ENCODE assay signal across 17 mouse cellular contexts in the genomic region with DNA sequence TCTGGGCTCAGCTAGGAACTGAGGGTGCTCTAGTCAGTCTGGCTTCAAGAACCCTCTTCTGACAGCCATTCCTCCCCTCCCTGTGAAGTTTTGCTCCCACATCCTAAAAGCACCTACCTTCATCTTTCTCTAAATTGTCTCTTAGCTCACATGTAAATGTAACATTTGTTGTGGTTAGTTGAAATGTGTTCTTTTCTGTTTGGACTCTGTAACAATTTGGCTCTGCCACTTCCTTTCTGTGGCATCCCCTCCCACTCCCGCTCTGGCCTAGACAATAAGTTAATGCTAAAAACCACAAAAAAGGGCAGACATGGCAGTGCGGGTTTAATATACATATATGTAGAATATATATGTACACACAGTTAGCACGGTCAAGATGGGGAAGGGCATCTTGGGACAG. TPM values are rescaled to one million over a fixed set of nuclear protein-coding genes. Genes with fewer than 3 reads are reported as not detected.
DNase-seq lines count a peak whose midpoint lies in the region; ATAC-seq lines count a peak whose summit lies in the region.
"Had no signal": no experiment of that assay in that cellular context is flagged by ENCODE, and none has a peak within 500 bp of the region (broad histone marks: within the 10 kb centered on the region; RNA-seq: fewer than 3 reads in every experiment).

No protein-coding gene starts in this region.

- H3K4me2 ChIP-seq in embryonic facial prominence, embryonic 12.5 days (replicated peaks), result no peak overlapping the region
- H3K4me2 ChIP-seq in midbrain, embryonic 13.5 days (replicated peaks), result no peak overlapping the region
- H3K4me2 ChIP-seq: embryonic facial prominence, embryonic 13.5 days; heart, embryonic 13.5 days; hindbrain, embryonic 12.5 days had no signal

- intact Hi-C loops in heart, postnatal 25 days (cut with DNase I), result no loop called here

- H3K9me3 ChIP-seq in embryonic facial prominence, embryonic 12.5 days, result no peaks in the 10 kb centered on the region
- H3K9me3 ChIP-seq in embryonic facial prominence, embryonic 10.5 days, result no peaks in the 10 kb centered on the region
- H3K9me3 ChIP-seq in midbrain, embryonic 13.5 days, result no peaks in the 10 kb centered on the region
- H3K9me3 ChIP-seq in midbrain, embryonic 10.5 days (replicated peaks), result no peaks in the 10 kb centered on the region
- H3K9me3 ChIP-seq: embryonic facial prominence, embryonic 13.5 days; heart, embryonic 13.5 days; hindbrain, embryonic 12.5 days had no signal

- no peak for ATAC-seq in embryonic facial prominence, embryonic 12.5 days (ENCODE audit: insufficient number of reproducible peaks, insufficient read depth, low FRiP score, low TSS enrichment)
- ATAC-seq in midbrain, embryonic 13.5 days, result no peak
- ATAC-seq: hindbrain, embryonic 16.5 days had no signal

- no peak overlapping the region for H3K27ac ChIP-seq in embryonic facial prominence, embryonic 12.5 days
- no peak overlapping the region for H3K27ac ChIP-seq in embryonic facial prominence, embryonic 10.5 days (replicated peaks)
- peak overlapping the region; percentile 56; the same call in 1 of the 2 replicates for H3K27ac ChIP-seq in midbrain, embryonic 13.5 days
- H3K27ac ChIP-seq in midbrain, embryonic 10.5 days (replicated peaks), result no peak overlapping the region
- H3K27ac ChIP-seq: embryonic facial prominence, embryonic 13.5 days had no signal

- 92% methylated on average over 3 of the region's 3 CpGs for WGBS in embryonic facial prominence, embryonic 12.5 days
- 87% methylated on average over 3 of the region's 3 CpGs for WGBS in embryonic facial prominence, embryonic 10.5 days
- WGBS in midbrain, embryonic 13.5 days, result 90% methylated on average over 3 of the region's 3 CpGs
- 95% methylated on average over 3 of the region's 3 CpGs for WGBS in midbrain, embryonic 10.5 days

- H3K36me3 ChIP-seq in embryonic facial prominence, embryonic 12.5 days, result peaks cover 88% of the 10 kb centered on the region
- H3K36me3 ChIP-seq in embryonic facial prominence, embryonic 10.5 days (replicated peaks), result peaks cover 96% of the 10 kb centered on the region
- peaks cover 76% of the 10 kb centered on the region for H3K36me3 ChIP-seq in midbrain, embryonic 13.5 days
- peaks cover 91% of the 10 kb centered on the region for H3K36me3 ChIP-seq in midbrain, embryonic 10.5 days

- no peaks in the 10 kb centered on the region for H3K27me3 ChIP-seq in embryonic facial prominence, embryonic 12.5 days
- no peaks in the 10 kb centered on the region for H3K27me3 ChIP-seq in embryonic facial prominence, embryonic 10.5 days (replicated peaks; ENCODE audit: low read depth, poor library complexity, severe bottlenecking)
- H3K27me3 ChIP-seq in midbrain, embryonic 13.5 days, result no peaks in the 10 kb centered on the region
- no peaks in the 10 kb centered on the region for H3K27me3 ChIP-seq in midbrain, embryonic 10.5 days (ENCODE audit: low read depth, poor library complexity, severe bottlenecking)
- H3K27me3 ChIP-seq: embryonic facial prominence, embryonic 13.5 days; heart, embryonic 13.5 days; hindbrain, embryonic 12.5 days had no signal

- H3K4me3 ChIP-seq in embryonic facial prominence, embryonic 12.5 days, result no peak overlapping the region
- no peak overlapping the region for H3K4me3 ChIP-seq in embryonic facial prominence, embryonic 10.5 days
- no peak overlapping the region for H3K4me3 ChIP-seq in midbrain, embryonic 13.5 days (replicated peaks)
- no peak overlapping the region for H3K4me3 ChIP-seq in midbrain, embryonic 10.5 days
- H3K4me3 ChIP-seq: embryonic facial prominence, embryonic 13.5 days; heart, embryonic 13.5 days; hindbrain, embryonic 12.5 days had no signal

- H3K9ac ChIP-seq in embryonic facial prominence, embryonic 12.5 days, result 0 out of 2 replicates have a peak overlapping the region, but pooled peaks have one; percentile 7
- no peak overlapping the region for H3K9ac ChIP-seq in midbrain, embryonic 13.5 days (replicated peaks)
- H3K9ac ChIP-seq: embryonic facial prominence, embryonic 13.5 days; heart, embryonic 13.5 days; hindbrain, embryonic 12.5 days had no signal

- no peak for DNase-seq in embryonic facial prominence, embryonic 10.5 days (ENCODE audit: low spot score)
- peak; percentile 64 for DNase-seq in heart, adult 11 months
- DNase-seq in heart, postnatal 25 days (ENCODE audit: low spot score), result no peak
- DNase-seq in midbrain, embryonic 10.5 days (ENCODE audit: low spot score), result no peak
- DNase-seq in naive thymus-derived CD4-positive, alpha-beta T cell, adult 2 months (ENCODE audit: low read depth), result peak; percentile 50
- no peak for DNase-seq in right cerebral cortex, postnatal 4 days
- DNase-seq: adrenal gland, adult 8-10 months; adrenal gland, postnatal 36 days; B cell, adult 2 months; heart, postnatal 4 days; kidney, adult 11 months had no signal

- peaks cover 18% of the 10 kb centered on the region for H3K4me1 ChIP-seq in embryonic facial prominence, embryonic 12.5 days
- H3K4me1 ChIP-seq in embryonic facial prominence, embryonic 10.5 days, result peaks cover 24% of the 10 kb centered on the region
- H3K4me1 ChIP-seq in midbrain, embryonic 13.5 days (replicated peaks), result peaks cover 40% of the 10 kb centered on the region
- peaks cover 34% of the 10 kb centered on the region for H3K4me1 ChIP-seq in midbrain, embryonic 10.5 days

RNA-seq across cellular contexts. Expression of a gene that starts 9.5 kb away (rescaled TPM):
- 118 TPM in 2 replicates for polyA plus RNA-seq in embryonic facial prominence, embryonic 12.5 days (2016; fragmentation: Nextera tagmentation; extraction: Ambion mirVana)
- 123 and 138 TPM in 2 replicates for polyA plus RNA-seq in embryonic facial prominence, embryonic 10.5 days (2016; fragmentation: Nextera tagmentation; extraction: Ambion mirVana)
- total RNA-seq in heart, postnatal 25 days (2021), result 10 to 100 TPM; 65.8 to 70.5 TPM
- polyA plus RNA-seq in midbrain, embryonic 13.5 days (2015; fragmentation: Nextera tagmentation; extraction: Ambion mirVana), result 398 and 406 TPM in 2 replicates
- 340 and 410 TPM in 2 replicates for polyA plus RNA-seq in midbrain, embryonic 10.5 days (2016; fragmentation: Nextera tagmentation; extraction: Ambion mirVana)

RNA-seq across cellular contexts. Expression of a gene that starts 22.5 kb away (rescaled TPM):
- 3.3 and 3.6 TPM in 2 replicates for polyA plus RNA-seq in embryonic facial prominence, embryonic 12.5 days (2016; fragmentation: Nextera tagmentation; extraction: Ambion mirVana)
- polyA plus RNA-seq in embryonic facial prominence, embryonic 10.5 days (2016; fragmentation: Nextera tagmentation; extraction: Ambion mirVana), result 1.6 TPM in 2 replicates
- total RNA-seq in heart, postnatal 25 days (2021), result 10 to 100 TPM; 12.6 to 18.0 TPM
- 1.3 and 1.8 TPM in 2 replicates for polyA plus RNA-seq in midbrain, embryonic 13.5 days (2015; fragmentation: Nextera tagmentation; extraction: Ambion mirVana)
- polyA plus RNA-seq in midbrain, embryonic 10.5 days (2016; fragmentation: Nextera tagmentation; extraction: Ambion mirVana), result 1.3 and 1.8 TPM in 2 replicates

RNA-seq across cellular contexts. Expression of a gene that starts 49.3 kb away (rescaled TPM):
- 165 and 171 TPM in 2 replicates for polyA plus RNA-seq in embryonic facial prominence, embryonic 12.5 days (2016; fragmentation: Nextera tagmentation; extraction: Ambion mirVana)
- 130 and 141 TPM in 2 replicates for polyA plus RNA-seq in embryonic facial prominence, embryonic 10.5 days (2016; fragmentation: Nextera tagmentation; extraction: Ambion mirVana)
- total RNA-seq in heart, postnatal 25 days (2021), result 100 to 1,000 TPM; 109 to 114 TPM
- polyA plus RNA-seq in midbrain, embryonic 13.5 days (2015; fragmentation: Nextera tagmentation; extraction: Ambion mirVana), result 106 and 109 TPM in 2 replicates
- 124 and 138 TPM in 2 replicates for polyA plus RNA-seq in midbrain, embryonic 10.5 days (2016; fragmentation: Nextera tagmentation; extraction: Ambion mirVana)

Comparison
In these comparisons a context has a peak if more than half of its experiments do, and no peak if none do; other contexts are left out.
1. DNase-seq: peak in heart, adult 11 months (single experiment) and naive thymus-derived CD4-positive, alpha-beta T cell, adult 2 months (single experiment); none in embryonic facial prominence, embryonic 10.5 days (single experiment), heart, postnatal 25 days (single experiment), midbrain, embryonic 10.5 days (single experiment) and right cerebral cortex, postnatal 4 days (single experiment).